Mouse (Mus musculus): ENCODE results near the gene Mars. TPM values are rescaled to one million over a fixed set of nuclear protein-coding genes. Genes with fewer than 3 reads are reported as not detected.

The Mars gene
- polyA plus RNA-seq, 1 experiment from 2014 or later = 115 TPM

- Histone ChIP-seq H3K27ac (replicated peaks) (peak overlapping the region; percentile 98), H3K4me3 (peak overlapping the region; percentile 52), H3K36me3 (peaks cover 17% of the 10 kb centered on the region), H3K9ac (peak overlapping the region; percentile 79), H3K27me3 (no peaks in the 10 kb centered on the region), H3K4me2 (peak overlapping the region; percentile 73), H3K9me3 (no peaks in the 10 kb centered on the region), H3K4me1 (replicated peaks) (peaks cover 70% of the 10 kb centered on the region)
- ATAC-seq (ENCODE audit: low FRiP score, low read depth) = 0 out of 2 replicates have a peak, but pooled peaks have one; percentile 0
- 0% methylated on average over 17 of the region's 28 CpGs for WGBS
These were observed 23.2 kb downstream of the Mars start for GRCm38 (mm10) chr10:127288328-127288799.

- Histone ChIP-seq H3K27me3 (no peaks in the 10 kb centered on the region), H3K4me2 (peak overlapping the region; percentile 73), H3K9ac (peak overlapping the region; percentile 79), H3K4me1 (replicated peaks) (peaks cover 70% of the 10 kb centered on the region), H3K9me3 (no peaks in the 10 kb centered on the region), H3K4me3 (peak overlapping the region; percentile 52), H3K27ac (replicated peaks) (peak overlapping the region; percentile 98), H3K36me3 (peaks cover 21% of the 10 kb centered on the region)
- 2% methylated on average over 3 of the region's 3 CpGs for WGBS
- no peak for ATAC-seq (ENCODE audit: low FRiP score, low read depth)
These were observed 23.7 kb downstream of the Mars start for GRCm38 (mm10) chr10:127287936-127288293.

- ATAC-seq (ENCODE audit: low FRiP score, low read depth) = no peak
These were observed 24.2 kb downstream of the Mars start for GRCm38 (mm10) chr10:127287271-127287935.

GRCm38 (mm10) chr10:127286730-127287129, 24.9 kb downstream of the Mars start:
- no peak for ATAC-seq (ENCODE audit: low FRiP score, low read depth)
- peak overlapping the region; percentile 79; the same call in 1 of the 2 replicates for H3K9ac ChIP-seq
- 40% methylated on average over 7 of the region's 7 CpGs for WGBS

More at GRCm38 (mm10) chr10:127287271-127287935, 24.2 kb downstream of the Mars start:
- H3K9ac ChIP-seq = peak overlapping the region; percentile 79
- peak overlapping the region; percentile 98 for H3K27ac ChIP-seq (replicated peaks)
- 66% methylated on average over 15 of the region's 15 CpGs for WGBS
- H3K4me1 ChIP-seq (replicated peaks) = peaks cover 67% of the 10 kb centered on the region
- no peaks in the 10 kb centered on the region for H3K27me3 ChIP-seq
- H3K36me3 ChIP-seq = peaks cover 26% of the 10 kb centered on the region
- H3K4me3 ChIP-seq = peak overlapping the region; percentile 52
- H3K4me2 ChIP-seq = peak overlapping the region; percentile 73
- no peaks in the 10 kb centered on the region for H3K9me3 ChIP-seq

GRCm38 (mm10) chr10:127286194-127286593, 25.4 kb downstream of the Mars start:
- ATAC-seq (ENCODE audit: low FRiP score, low read depth) = no peak
- Histone ChIP-seq H3K36me3 (peaks cover 38% of the 10 kb centered on the region), H3K9me3 (no peaks in the 10 kb centered on the region), H3K27ac (replicated peaks) (no peak overlapping the region), H3K4me3 (no peak overlapping the region; the same call in 1 of the 2 replicates), H3K4me1 (replicated peaks) (peaks cover 55% of the 10 kb centered on the region), H3K4me2 (peak overlapping the region; percentile 73), H3K9ac (0 out of 2 replicates have a peak overlapping the region, but pooled peaks have one; percentile 10), H3K27me3 (no peaks in the 10 kb centered on the region)
- WGBS = 56% methylated on average over 7 of the region's 7 CpGs

More at GRCm38 (mm10) chr10:127286730-127287129, 24.9 kb downstream of the Mars start:
- peaks cover 33% of the 10 kb centered on the region for H3K36me3 ChIP-seq
- H3K4me1 ChIP-seq (replicated peaks) = peaks cover 60% of the 10 kb centered on the region
- H3K4me2 ChIP-seq = peak overlapping the region; percentile 73
- no peaks in the 10 kb centered on the region for H3K9me3 ChIP-seq
- H3K4me3 ChIP-seq = peak overlapping the region; percentile 52
- H3K27ac ChIP-seq (replicated peaks) = peak overlapping the region; percentile 98
- H3K27me3 ChIP-seq = no peaks in the 10 kb centered on the region

- H3K4me2 ChIP-seq = no peak overlapping the region
- no peak overlapping the region for H3K27ac ChIP-seq (replicated peaks)
- 62% methylated on average over 13 of the region's 13 CpGs for WGBS
These were observed 25.9 kb downstream of the Mars start for GRCm38 (mm10) chr10:127285644-127286043.

GRCm38 (mm10) chr10:127284724-127285500, 26.7 kb downstream of the Mars start:
- Histone ChIP-seq H3K4me1 (replicated peaks) (peaks cover 51% of the 10 kb centered on the region), H3K4me3 (no peak overlapping the region), H3K9me3 (no peaks in the 10 kb centered on the region), H3K27me3 (no peaks in the 10 kb centered on the region), H3K27ac (replicated peaks) (no peak overlapping the region), H3K4me2 (no peak overlapping the region), H3K36me3 (peaks cover 50% of the 10 kb centered on the region), H3K9ac (no peak overlapping the region)
- no peak for ATAC-seq (ENCODE audit: low FRiP score, low read depth)
- WGBS = 69% methylated on average over 11 of the region's 11 CpGs

More at GRCm38 (mm10) chr10:127285644-127286043, 25.9 kb downstream of the Mars start:
- Histone ChIP-seq H3K9ac (0 out of 2 replicates have a peak overlapping the region, but pooled peaks have one; percentile 10), H3K4me1 (replicated peaks) (peaks cover 54% of the 10 kb centered on the region), H3K27me3 (no peaks in the 10 kb centered on the region), H3K36me3 (peaks cover 44% of the 10 kb centered on the region), H3K9me3 (no peaks in the 10 kb centered on the region), H3K4me3 (no peak overlapping the region)
- no peak for ATAC-seq (ENCODE audit: low FRiP score, low read depth)

GRCm38 (mm10) chr10:127284105-127284622, 27.4 kb downstream of the Mars start:
- Histone ChIP-seq H3K4me3 (no peak overlapping the region), H3K27me3 (no peaks in the 10 kb centered on the region), H3K9ac (no peak overlapping the region), H3K36me3 (peaks cover 55% of the 10 kb centered on the region), H3K27ac (replicated peaks) (no peak overlapping the region), H3K4me1 (replicated peaks) (peaks cover 44% of the 10 kb centered on the region), H3K9me3 (no peaks in the 10 kb centered on the region), H3K4me2 (no peak overlapping the region)
- ATAC-seq (ENCODE audit: low FRiP score, low read depth) = no peak
- WGBS = 88% methylated on average over 7 of the region's 7 CpGs

GRCm38 (mm10) chr10:127282620-127283215, 28.9 kb downstream of the Mars start:
- H3K27ac ChIP-seq (replicated peaks) = no peak overlapping the region
- no peaks in the 10 kb centered on the region for H3K9me3 ChIP-seq
- no peak overlapping the region for H3K4me3 ChIP-seq
- peaks cover 68% of the 10 kb centered on the region for H3K36me3 ChIP-seq
- no peak overlapping the region for H3K9ac ChIP-seq
- peaks cover 38% of the 10 kb centered on the region for H3K4me1 ChIP-seq (replicated peaks)
- 90% methylated on average over 13 of the region's 13 CpGs for WGBS
- ATAC-seq (ENCODE audit: low FRiP score, low read depth) = no peak
- no peaks in the 10 kb centered on the region for H3K27me3 ChIP-seq
- H3K4me2 ChIP-seq = no peak overlapping the region

GRCm38 (mm10) chr10:127281316-127281715, 30.3 kb downstream of the Mars start:
- Histone ChIP-seq H3K4me1 (replicated peaks) (peaks cover 24% of the 10 kb centered on the region), H3K27ac (replicated peaks) (no peak overlapping the region), H3K9me3 (no peaks in the 10 kb centered on the region), H3K36me3 (peaks cover 82% of the 10 kb centered on the region), H3K4me3 (no peak overlapping the region), H3K4me2 (no peak overlapping the region), H3K27me3 (no peaks in the 10 kb centered on the region), H3K9ac (no peak overlapping the region)
- no peak for ATAC-seq (ENCODE audit: low FRiP score, low read depth)
- 79% methylated on average over 8 of the region's 8 CpGs for WGBS

- 97% methylated on average over 2 of the region's 2 CpGs for WGBS
- no peaks in the 10 kb centered on the region for H3K27me3 ChIP-seq
- H3K4me3 ChIP-seq = no peak overlapping the region
- no peak overlapping the region for H3K27ac ChIP-seq (replicated peaks)
- no peaks in the 10 kb centered on the region for H3K9me3 ChIP-seq
- no peak overlapping the region for H3K9ac ChIP-seq
- no peak overlapping the region for H3K4me2 ChIP-seq
- peaks cover 91% of the 10 kb centered on the region for H3K36me3 ChIP-seq
- no peak for ATAC-seq (ENCODE audit: low FRiP score, low read depth)
- H3K4me1 ChIP-seq (replicated peaks) = peaks cover 8% of the 10 kb centered on the region; the same call in 1 of the 2 replicates
These were observed 31.9 kb downstream of the Mars start for GRCm38 (mm10) chr10:127279730-127280129.
